Comparison of ENCODE assay signal across 8 mouse cellular contexts in the genomic region with DNA sequence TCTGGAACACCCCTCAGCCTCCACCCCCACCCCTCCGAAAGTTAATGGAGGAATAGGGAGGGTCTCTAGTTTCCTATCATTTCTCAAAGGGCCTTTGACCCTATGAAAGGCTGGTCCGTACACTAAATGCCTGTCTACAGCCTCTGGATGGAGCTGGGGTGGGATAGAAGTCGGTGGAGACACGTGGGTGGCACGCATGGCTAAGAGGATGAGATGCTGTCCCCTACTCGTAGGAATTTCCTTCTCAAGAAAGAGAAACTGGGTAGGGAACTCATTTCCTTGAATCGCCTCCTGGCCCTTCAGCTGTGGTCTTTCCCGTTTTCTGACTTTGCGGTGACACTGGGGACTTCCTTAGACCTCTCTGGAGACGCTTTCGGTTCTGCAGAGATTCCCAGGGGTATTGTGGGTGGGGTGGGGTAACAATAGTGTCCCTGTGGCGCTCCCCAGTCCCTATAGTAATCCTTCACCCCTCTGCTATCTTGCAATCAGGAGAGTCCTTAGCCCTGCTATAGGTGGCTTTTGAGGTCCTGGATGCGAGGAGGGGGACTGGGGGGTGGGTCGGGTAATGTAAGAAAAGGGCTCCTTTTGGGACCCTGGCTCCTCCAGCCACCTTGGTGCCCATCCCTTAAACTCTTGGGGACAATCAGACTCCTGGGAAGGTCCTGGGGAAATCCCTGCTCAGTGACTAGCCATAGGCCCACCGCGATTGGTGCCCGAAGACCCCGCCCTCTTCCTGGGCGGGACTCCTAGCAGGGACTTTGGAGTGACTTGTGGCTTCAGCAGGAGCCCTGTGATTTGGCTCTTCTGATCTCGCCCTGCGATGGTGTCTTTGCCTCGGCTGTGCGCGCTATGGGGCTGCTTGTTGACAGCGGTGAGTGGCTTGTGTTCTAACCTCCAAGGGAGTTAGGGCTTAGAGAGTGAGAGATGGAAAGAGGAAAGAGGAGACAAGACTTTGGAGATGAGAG. TPM values are rescaled to one million over a fixed set of nuclear protein-coding genes. Genes with fewer than 3 reads are reported as not detected.
DNase-seq lines count a peak whose midpoint lies in the region; ATAC-seq and TF ChIP-seq lines count a peak whose summit lies in the region.

Gene Cd40 (plus strand): TSS at position 740 of the 965 bp plus-strand sequence.

- H3K9ac ChIP-seq in forebrain, embryonic 14.5 days (ENCODE audit: low read length) = no peak within 1 kb of the TSS

- H3K4me3 ChIP-seq in left cerebral cortex, adult 2 months = peak within 1 kb of the TSS; percentile 19; the same call in 1 of the 2 replicates
- no peak within 1 kb of the TSS for H3K4me3 ChIP-seq in forebrain, embryonic 14.5 days (ENCODE audit: low read depth, low read length)

- 0 out of 2 replicates have a peak, but pooled peaks cover 5% of the 10 kb centered on the region for H3K4me1 ChIP-seq in forebrain, embryonic 14.5 days (ENCODE audit: control insufficient read depth, insufficient read depth, low read length)

- H3K4me2 ChIP-seq in forebrain, embryonic 14.5 days (ENCODE audit: low read length) = peak within 1 kb of the TSS; percentile 22; the same call in 1 of the 2 replicates

- no peak for ATAC-seq in forebrain, embryonic 14.5 days
- peak; percentile 61 for ATAC-seq in megakaryocyte progenitor cell, adult 5-6 weeks (replicated peaks; ENCODE audit: poor library complexity)

- H3K9me3 ChIP-seq in forebrain, embryonic 14.5 days (replicated peaks; ENCODE audit: control insufficient read depth, low read length) = peaks cover 4% of the 10 kb centered on the region; the same call in 1 of the 2 replicates

- no peak for DNase-seq in left cerebral cortex, adult 2 months (ENCODE audit: extremely low spot score in 1 of 2, low spot score in 2 of 2)
- no peak for DNase-seq in left cerebral cortex, adult 18-20 months (ENCODE audit: low spot score in 2 of 2)
- DNase-seq in forebrain, embryonic 14.5 days (ENCODE audit: low spot score) = peak; percentile 46
- DNase-seq in heart, postnatal 4 days = peak; percentile 80
- peak; percentile 85 to 90 for DNase-seq in kidney, postnatal 4 days
- peak; percentile 39 to 58 for DNase-seq in spleen, postnatal 14 days (ENCODE audit: low spot score in 2 of 2)
- no peak for DNase-seq in cerebellum, postnatal 4 days (ENCODE audit: low spot score in 2 of 2)

- H3K27me3 ChIP-seq in forebrain, embryonic 14.5 days (replicated peaks; ENCODE audit: control insufficient read depth, insufficient read depth, low read length) = no peaks in the 10 kb centered on the region

- 10% methylated on average over 25 of the region's 25 CpGs for WGBS in forebrain, embryonic 14.5 days

- no peak for TF ChIP-seq CTCF in left cerebral cortex, adult 2 months (IDR thresholded peaks at IDR 0.05)

- no peaks in the 10 kb centered on the region for H3K36me3 ChIP-seq in forebrain, embryonic 14.5 days (ENCODE audit: control insufficient read depth, insufficient read depth, low read length)

- H3K27ac ChIP-seq in left cerebral cortex, adult 2 months = no peak within 1 kb of the TSS
- H3K27ac ChIP-seq in forebrain, embryonic 14.5 days (ENCODE audit: low read depth, low read length) = no peak within 1 kb of the TSS

- intact Hi-C loops in left cerebral cortex, adult 2 months (cut with DNase I) = no loop called here

RNA-seq across cellular contexts. Expression of gene Cd40, which starts in this region (rescaled TPM):
- under 1 TPM; 0.42 to 0.61 TPM for total RNA-seq in left cerebral cortex, adult 2 months (2021)
- total RNA-seq in left cerebral cortex, adult 18-20 months (2021) = under 1 TPM; 0.44 to 0.80 TPM
- polyA plus RNA-seq in forebrain, embryonic 14.5 days (2014; fragmentation: Nextera tagmentation; extraction: Ambion mirVana) = 7.4 and 8.2 TPM in 2 replicates
- total RNA-seq in heart, postnatal 4 days (2021) = 1 to 10 TPM; 4.9 to 5.3 TPM
- total RNA-seq in megakaryocyte progenitor cell, adult 5-6 weeks (2015) = 0.84 TPM in 1 of 2 replicates, not detected in the other
- 0.92 TPM in 1 of 2 replicates, not detected in the other for total RNA-seq in megakaryocyte progenitor cell, adult 5-6 weeks (2017)

Comparison
In these comparisons a context has a peak if more than half of its experiments do, and no peak if none do; other contexts are left out.
1. Peak in ATAC-seq in megakaryocyte progenitor cell, adult 5-6 weeks; RNA of the gene not detected or under 1 TPM.
2. DNase-seq: peak in forebrain, embryonic 14.5 days (single experiment), heart, postnatal 4 days (single experiment), kidney, postnatal 4 days (2 of 2) and spleen, postnatal 14 days (2 of 2); none in left cerebral cortex, adult 2 months (0 of 2), left cerebral cortex, adult 18-20 months (0 of 2) and cerebellum, postnatal 4 days (0 of 2).